Mouse (Mus musculus) heart, adult 2 months (tissue): ENCODE measurements around the gene Slc7a9.

Experiments used
- CTCF ChIP-seq: fragments of 200-600 bp; IDR thresholded peaks from 2 replicates; pipeline ENCODE4 v1.8.1; 2022; ENCODE audit warnings: antibody characterized with exemption, mild to moderate bottlenecking, moderate library complexity
- EP300 ChIP-seq: fragments of 200-500 bp; IDR thresholded peaks from 2 replicates; pipeline ENCODE4 v1.6.1; 2011; ENCODE audit warnings: low read depth, low read length, control low read depth; ENCODE audit not compliant: insufficient read depth

DNA sequence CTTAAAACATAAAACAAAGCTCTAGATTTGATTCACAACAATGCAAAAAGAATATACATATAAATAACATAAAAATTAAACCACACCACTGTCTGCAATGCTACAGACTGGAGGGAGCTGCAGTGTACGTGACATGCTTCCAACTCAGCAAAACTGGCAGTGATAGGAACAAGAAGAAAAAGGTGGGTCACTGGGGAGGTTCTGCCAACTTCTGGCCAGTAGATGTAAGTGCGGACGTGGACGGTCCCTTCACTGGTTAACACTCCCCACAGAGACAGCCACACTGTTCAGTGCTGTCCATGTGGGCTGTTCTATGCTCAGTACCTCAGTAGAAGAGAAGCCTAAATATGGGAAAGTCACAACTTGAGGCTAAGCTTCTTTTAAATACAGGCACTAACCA lies 22.2 kb downstream of the Slc7a9 start:
- TF ChIP-seq EP300 (no peak), CTCF (no peak)
